Mouse (Mus musculus) frontal cortex, postnatal 25 days (tissue): ENCODE measurements around the gene Olfr347.

ENCODE experiments used
- DNase-seq, 2 experiments: peaks; one replicate each; pipeline ENCODE4 v3.0.0; 2022; ENCODE audit warnings: low spot score in 2 of 2

Olfr347 gene

GRCm38 (mm10) chr2:36731602-36732001 lies at the start of gene Olfr347:
Gene Olfr347 (plus strand): TSS chr2:36731902.
- DNase-seq: no peak

- no peak for DNase-seq
These were observed 46.2 kb upstream of the Olfr347 start, which contains the start of gene Olfr346 for GRCm38 (mm10) chr2:36685488-36685887. Gene Olfr346 (plus strand): TSS chr2:36685788.

GRCm38 (mm10) chr2:36736226-36736625 lies 4.5 kb downstream of the Olfr347 start:
- no peak for DNase-seq

- no peak for DNase-seq
These were observed 52.3 kb downstream of the Olfr347 start, which contains the start of gene Olfr348 for GRCm38 (mm10) chr2:36783976-36784375. Gene Olfr348 (plus strand): TSS chr2:36784276.
